ENCODE assay signal across 8 mouse cellular contexts in genomic region chr10:75704212-75705185, GRCm38 (mm10). TPM values are rescaled to one million over a fixed set of nuclear protein-coding genes. Genes with fewer than 3 reads are reported as not detected.
A peak's percentile ranks its signal among the peaks of the same experiment; 100 is the strongest.
DNase-seq lines count a peak whose midpoint lies in the region; ATAC-seq lines count a peak whose summit lies in the region.

No protein-coding gene starts in this region.

- H3K27me3 ChIP-seq in intestine, embryonic 16.5 days (replicated peaks; ENCODE audit: control insufficient read depth, insufficient read depth, low read length), result no peaks in the 10 kb centered on the region
- H3K27me3 ChIP-seq in neural tube, embryonic 14.5 days (ENCODE audit: control insufficient read depth, insufficient read depth, low read length), result no peaks in the 10 kb centered on the region

- no peak overlapping the region for H3K4me3 ChIP-seq in intestine, embryonic 16.5 days (ENCODE audit: low read length)
- H3K4me3 ChIP-seq in neural tube, embryonic 14.5 days (ENCODE audit: low read depth, low read length), result no peak overlapping the region

- no peaks in the 10 kb centered on the region; the same call in 1 of the 2 replicates for H3K4me1 ChIP-seq in intestine, embryonic 16.5 days (ENCODE audit: control insufficient read depth, insufficient read depth, low read length)
- H3K4me1 ChIP-seq in neural tube, embryonic 14.5 days (ENCODE audit: control insufficient read depth, insufficient read depth, low read length), result peaks cover 13% of the 10 kb centered on the region

- peak overlapping the region; percentile 46 for H3K27ac ChIP-seq in intestine, embryonic 16.5 days (ENCODE audit: low read length)
- peak overlapping the region; percentile 80 for H3K27ac ChIP-seq in neural tube, embryonic 14.5 days (ENCODE audit: low read depth, low read length)

- intact Hi-C loops in left cerebral cortex, postnatal 36 days (cut with DNase I), result loop anchor here (2.0 to 5.0 kb wide), 2 partner anchors 38 to 117 kb away; partner anchors contain the start of gene Ggt5

- 73% methylated on average over 15 of the region's 15 CpGs for WGBS in intestine, embryonic 16.5 days
- WGBS in neural tube, embryonic 14.5 days, result 62% methylated on average over 15 of the region's 15 CpGs

- H3K9ac ChIP-seq in intestine, embryonic 16.5 days (ENCODE audit: low read depth, low read length), result no peak overlapping the region
- H3K9ac ChIP-seq in neural tube, embryonic 14.5 days (replicated peaks; ENCODE audit: low read depth, low read length), result no peak overlapping the region

- no peaks in the 10 kb centered on the region for H3K9me3 ChIP-seq in intestine, embryonic 16.5 days (ENCODE audit: control insufficient read depth, low read length)
- H3K9me3 ChIP-seq in neural tube, embryonic 14.5 days (ENCODE audit: control insufficient read depth, low read length), result no peaks in the 10 kb centered on the region

- DNase-seq in adrenal gland, adult (ENCODE audit: inconsistent age in 2 of 2, low spot score in 1 of 2), result peak; percentile 91 to 93
- peak; percentile 97 to 98 for DNase-seq in cerebellum, adult 18-20 months
- peak; percentile 91 to 97 for DNase-seq in frontal cortex, postnatal 36 days (ENCODE audit: low spot score in 2 of 2)
- peak; percentile 91 to 92 for DNase-seq in left cerebral cortex, postnatal 36 days (ENCODE audit: low spot score in 2 of 2)
- peak; percentile 57 for DNase-seq in urinary bladder, postnatal 25 days (ENCODE audit: low spot score)

- no peak overlapping the region for H3K4me2 ChIP-seq in intestine, embryonic 16.5 days (ENCODE audit: low read depth, low read length)
- no peak overlapping the region for H3K4me2 ChIP-seq in neural tube, embryonic 14.5 days (ENCODE audit: low read depth, low read length)

- peak; percentile 57 for ATAC-seq in intestine, embryonic 16.5 days
- ATAC-seq in neural tube, embryonic 14.5 days (ENCODE audit: low read depth), result peak; percentile 88
- no peak for ATAC-seq in CD4-positive, CD25-positive, alpha-beta regulatory T cell, adult 4 months

- peaks cover 3% of the 10 kb centered on the region; the same call in 1 of the 2 replicates for H3K36me3 ChIP-seq in intestine, embryonic 16.5 days (ENCODE audit: control insufficient read depth, insufficient read depth, low read length)
- H3K36me3 ChIP-seq in neural tube, embryonic 14.5 days (ENCODE audit: control insufficient read depth, insufficient read depth, low read length), result peaks cover 16% of the 10 kb centered on the region

RNA-seq across cellular contexts. Expression of gene Cabin1, which starts 59.6 kb away (rescaled TPM):
- 26.4 and 27.1 TPM in 2 replicates for polyA plus RNA-seq in intestine, embryonic 16.5 days (2015; fragmentation: Nextera tagmentation; extraction: Ambion mirVana)
- 10 to 100 TPM; 66.4 to 85.5 TPM for total RNA-seq in left cerebral cortex, postnatal 36 days (2021)
- polyA plus RNA-seq in neural tube, embryonic 14.5 days (2014; fragmentation: Nextera tagmentation; extraction: Ambion mirVana), result 34.2 and 39.9 TPM in 2 replicates
- 10 to 100 TPM; 25.1 to 30.0 TPM for polyA plus RNA-seq in CD4-positive, CD25-positive, alpha-beta regulatory T cell, adult 4 months (2017; shearing (Covaris generic))
